Mouse (Mus musculus) cerebellum, adult 18-20 months (tissue): ENCODE measurements around the gene Rplp1.

Experiments used
- DNase-seq, 2 experiments: peaks; one replicate each; pipeline ENCODE4 v3.0.0; 2021

The Rplp1 gene

DNA sequence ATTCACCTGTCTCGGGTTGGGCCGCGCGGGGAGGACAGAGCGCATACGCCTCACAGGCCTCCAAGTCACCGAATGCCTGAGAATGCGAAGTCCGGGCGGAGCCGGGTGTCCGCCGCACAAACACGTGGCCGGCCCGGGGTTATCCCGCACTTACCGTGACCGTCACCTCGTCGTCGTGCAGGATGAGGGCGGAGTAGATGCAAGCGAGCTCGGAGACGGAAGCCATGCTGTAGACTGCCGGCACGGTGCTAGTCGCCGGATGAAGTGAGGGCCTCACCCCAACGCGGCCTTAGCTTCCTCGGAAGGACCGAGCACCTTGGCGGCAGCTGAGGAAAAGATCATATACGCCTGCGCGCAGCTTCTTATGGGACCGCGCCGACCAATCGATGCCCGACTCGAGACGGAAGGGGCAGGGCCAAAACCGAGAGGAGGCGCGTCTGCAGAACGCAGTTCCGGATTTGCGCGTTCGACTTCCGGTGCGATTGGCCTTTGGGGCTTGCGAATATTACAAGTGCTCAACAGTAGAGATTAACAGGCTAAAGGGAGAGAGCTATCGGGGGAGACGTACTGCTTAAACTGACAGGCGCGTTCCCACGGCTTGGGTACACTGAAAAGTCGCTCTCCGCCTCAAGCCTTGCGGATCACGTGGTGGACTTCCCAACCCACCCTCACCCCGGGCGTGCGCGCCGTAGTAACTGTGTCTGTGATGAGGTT lies at the start of gene Rplp1:
Gene Rplp1 (minus strand): TSS at position 340 of the 714 bp plus-strand sequence.
- peak; percentile 96 to 98 for DNase-seq

- no peak for DNase-seq
Measured at GRCm38 (mm10) chr9:61963356-61963755, 49.0 kb upstream of the Rplp1 start.

- DNase-seq = no peak
Measured at GRCm38 (mm10) chr9:61961181-61961580, 46.8 kb upstream of the Rplp1 start.

DNA sequence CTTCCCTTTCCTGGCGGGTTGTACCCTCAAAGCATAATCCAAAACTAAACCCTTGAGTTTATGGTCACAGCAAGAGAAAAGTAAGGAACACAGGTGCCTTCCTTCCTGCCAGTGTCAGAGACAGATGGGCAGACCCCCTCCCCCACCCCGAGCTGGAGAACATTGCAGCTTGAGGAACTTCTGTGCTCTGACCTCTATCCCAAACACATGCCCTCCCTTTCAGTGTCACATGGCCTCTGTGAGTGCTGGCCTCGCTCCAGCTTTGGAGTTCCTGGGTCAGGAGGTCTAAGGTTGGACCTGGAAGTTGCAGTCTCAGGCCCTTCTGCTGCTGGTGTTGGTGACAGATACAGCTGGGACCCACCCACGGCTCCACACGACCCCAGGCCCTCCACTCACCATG lies 46.4 kb upstream of the Rplp1 start:
- no peak for DNase-seq

- no peak for DNase-seq
Measured at GRCm38 (mm10) chr9:61959921-61960569, 45.7 kb upstream of the Rplp1 start.

DNA sequence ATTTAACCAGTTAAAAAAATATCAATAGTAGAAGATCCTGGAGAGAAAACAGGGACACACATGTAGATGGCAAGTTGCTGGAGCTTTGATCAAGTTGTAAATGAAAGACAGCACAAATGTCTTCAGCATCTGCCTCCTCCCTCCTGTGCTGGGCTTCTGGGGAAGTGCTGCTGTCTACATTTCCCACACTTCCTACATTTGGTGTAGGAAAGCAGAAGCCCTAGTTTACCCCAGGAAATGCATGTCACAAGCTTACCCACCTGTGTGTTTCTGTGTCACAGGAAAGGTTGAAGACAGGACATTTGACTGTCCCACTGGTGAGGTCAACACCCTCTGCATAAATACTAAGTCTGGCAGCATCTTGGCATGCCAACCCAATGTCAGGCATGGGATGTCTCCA lies 40.4 kb upstream of the Rplp1 start:
- no peak for DNase-seq

GRCm38 (mm10) chr9:61952241-61952640 lies 37.9 kb upstream of the Rplp1 start:
- DNase-seq = no peak

DNA sequence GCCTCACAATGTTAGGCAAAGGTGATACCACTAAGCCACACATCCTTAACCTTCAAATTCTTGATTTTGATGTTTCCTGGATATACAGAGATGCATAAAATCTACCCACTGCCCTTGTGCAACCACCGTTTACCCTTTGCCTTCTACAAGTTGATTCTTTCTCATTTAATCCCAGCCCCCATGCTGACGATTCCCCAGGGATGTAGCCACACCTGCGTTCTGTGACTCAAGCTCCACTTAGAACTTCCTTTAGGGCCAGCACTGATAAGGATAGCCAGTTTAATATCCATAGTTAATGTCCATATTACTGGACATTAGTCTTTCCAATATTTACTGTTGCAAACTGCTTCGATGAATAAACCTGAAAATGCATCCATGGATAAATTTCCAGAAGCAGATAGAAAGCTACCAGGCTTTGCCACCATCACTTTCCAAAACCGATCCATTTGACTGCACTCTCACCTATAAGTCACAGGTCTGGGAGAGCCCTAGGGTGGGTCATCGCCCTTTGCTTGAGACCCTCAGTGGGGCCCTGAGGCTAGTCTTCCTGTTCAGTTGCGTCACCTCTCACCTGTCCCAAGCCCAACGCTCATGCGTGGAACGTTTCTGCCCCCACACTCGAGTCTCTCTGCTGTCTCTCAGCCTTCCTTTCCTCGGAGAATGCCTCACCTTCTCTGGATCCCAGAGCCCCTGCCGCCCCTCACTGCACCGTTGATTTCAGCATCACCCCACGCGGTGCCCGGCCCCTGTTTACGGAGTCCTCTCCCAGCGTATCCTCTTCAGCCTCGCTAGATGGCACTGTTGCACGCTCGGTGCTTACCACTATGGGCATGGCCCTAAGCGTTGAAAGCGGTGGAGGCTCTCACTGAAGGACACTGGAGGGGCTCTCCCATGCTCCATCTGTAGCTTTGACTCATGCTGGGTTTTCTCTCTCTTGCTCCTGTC lies 33.3 kb upstream of the Rplp1 start:
- DNase-seq = peak; percentile 74 to 81

- DNase-seq = peak; percentile 90 to 98
Measured at GRCm38 (mm10) chr9:61946623-61947401, 32.5 kb upstream of the Rplp1 start, which contains the start of gene Kif23. Gene Kif23, minus strand, starts transcription at chr9:61946774.

DNA sequence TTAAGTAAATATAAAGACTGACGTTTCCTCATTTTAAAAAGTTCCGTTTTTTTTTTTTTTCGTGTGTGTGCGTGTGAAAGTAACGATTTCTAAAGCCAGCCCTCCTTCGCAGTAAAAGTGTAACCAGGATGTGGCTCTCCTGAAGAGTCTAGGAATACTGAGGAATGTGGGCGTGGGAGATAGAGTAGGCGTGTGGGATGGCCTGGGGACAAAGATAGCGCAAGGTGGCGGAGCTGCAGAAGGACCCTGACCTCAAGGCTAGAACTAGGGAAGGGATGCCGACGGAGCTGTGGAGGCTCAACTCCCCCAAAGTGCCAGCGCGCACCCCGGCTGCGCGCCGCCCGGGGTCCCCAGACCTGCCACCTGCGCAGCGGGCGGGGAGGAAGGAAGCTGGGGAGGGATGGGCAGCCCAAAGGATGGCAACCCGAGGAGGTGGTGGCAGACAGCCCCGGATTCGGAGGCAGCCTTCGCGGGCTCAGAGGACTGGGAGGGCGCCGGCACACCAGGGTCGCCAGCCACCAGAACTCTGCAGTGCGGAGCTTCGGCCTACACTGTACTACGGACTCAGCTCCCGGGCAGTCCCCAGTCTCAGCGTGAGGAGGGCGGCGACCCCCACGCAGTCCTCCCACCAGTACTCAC lies 31.8 kb upstream of the Rplp1 start:
- DNase-seq = no peak

DNA sequence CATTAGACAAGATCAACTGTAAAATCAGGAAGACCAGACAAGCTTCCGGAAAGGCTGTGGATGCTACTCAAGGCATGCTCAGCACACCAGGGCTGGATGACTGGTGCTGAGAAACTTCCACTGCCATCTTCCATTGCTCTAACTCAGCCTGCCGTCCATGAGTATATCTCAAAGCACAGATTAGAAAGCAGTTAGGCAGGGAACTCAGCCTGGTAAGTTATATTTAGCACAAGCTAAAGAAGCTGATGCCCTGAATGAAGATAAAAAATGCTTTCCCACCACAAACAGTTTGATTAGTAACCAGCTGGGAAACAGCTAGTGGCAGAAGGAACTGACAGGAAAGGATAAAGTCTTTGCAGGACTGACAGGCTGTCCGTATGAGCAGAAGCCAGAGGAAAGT lies 26.7 kb upstream of the Rplp1 start:
- no peak for DNase-seq

DNA sequence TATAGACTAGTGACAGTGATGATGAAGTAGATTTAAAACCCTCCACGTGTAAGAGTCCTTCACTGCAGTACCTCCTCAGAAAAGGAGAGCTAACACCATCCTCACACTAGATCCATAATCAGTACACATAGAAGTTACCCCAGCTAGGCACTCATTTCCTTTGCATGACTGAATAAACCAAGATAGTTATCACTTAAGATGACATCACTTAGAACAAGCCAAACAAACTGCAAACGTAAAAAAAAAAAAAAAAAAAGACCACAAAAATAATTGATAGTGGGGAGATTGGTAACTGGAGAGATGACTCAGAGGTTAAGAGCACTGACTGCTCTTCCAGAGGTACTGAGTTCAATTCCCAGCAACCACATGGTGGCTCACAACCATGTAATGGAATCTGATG lies 19.0 kb upstream of the Rplp1 start:
- no peak for DNase-seq

GRCm38 (mm10) chr9:61932009-61932408 lies 17.7 kb upstream of the Rplp1 start:
- no peak for DNase-seq

DNA sequence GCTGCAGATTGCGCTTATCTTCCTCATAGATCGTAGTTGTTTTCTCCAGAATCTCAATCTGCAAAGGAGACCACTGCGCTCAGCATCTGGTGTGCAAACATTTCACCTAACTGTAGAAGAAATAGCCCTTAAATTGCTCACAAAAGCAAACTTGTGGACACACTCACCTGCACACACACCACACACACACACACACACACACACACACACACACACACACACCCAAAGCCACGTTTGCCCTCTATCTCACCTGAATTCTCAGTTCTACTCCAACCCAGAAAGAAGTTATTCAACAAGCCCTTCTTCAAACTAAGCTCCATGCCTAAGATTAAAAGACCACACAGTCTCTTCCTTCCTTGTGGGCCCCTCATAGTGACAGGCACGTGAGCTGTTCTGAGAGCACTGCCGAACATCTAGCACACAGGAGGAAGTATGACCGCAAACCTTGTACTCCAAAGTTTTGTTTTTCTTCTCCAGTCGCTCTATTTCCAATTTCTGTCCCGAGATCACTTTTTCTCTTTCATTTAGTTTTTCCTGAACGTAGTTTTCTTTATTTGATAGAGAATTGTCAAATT lies 10.8 kb upstream of the Rplp1 start:
- DNase-seq = no peak

DNA sequence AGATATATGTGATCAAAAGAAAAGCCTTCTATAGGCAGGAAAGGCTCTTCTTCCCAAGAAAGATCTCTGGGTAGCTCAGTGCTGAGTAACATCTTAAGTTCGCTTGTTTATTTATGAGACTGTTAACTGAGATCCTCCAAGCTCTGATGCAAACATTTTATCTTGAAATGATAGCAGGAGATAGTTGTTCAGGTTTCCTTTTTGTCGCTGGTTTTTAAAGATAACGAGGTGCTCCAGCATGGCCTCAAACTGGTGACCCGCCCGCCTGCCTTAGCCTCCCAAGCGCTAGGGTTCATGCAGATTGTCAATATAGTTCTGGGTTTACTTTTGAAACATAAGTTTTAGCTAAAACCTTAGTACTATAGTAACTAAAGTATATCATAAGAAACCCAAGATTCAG lies 6.0 kb upstream of the Rplp1 start:
- no peak for DNase-seq

DNA sequence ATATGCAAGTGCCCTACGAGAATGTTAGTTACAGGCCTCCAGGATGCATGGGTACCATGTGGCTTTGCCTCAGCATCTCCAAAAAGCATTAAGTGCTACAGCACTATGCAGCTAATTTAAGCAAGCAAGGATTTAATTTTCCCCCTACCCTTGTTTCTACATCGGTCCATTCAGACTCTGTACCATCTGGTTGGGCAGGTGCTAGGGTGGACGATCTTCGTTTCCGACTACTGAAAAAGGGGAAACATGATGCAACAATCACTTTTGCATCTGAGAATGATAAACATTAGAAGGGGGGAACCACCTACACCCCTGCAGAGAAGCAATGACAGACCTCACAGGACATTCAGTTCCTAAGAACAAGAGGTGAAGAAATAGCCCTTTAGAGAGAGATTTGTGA lies 5.1 kb upstream of the Rplp1 start:
- no peak for DNase-seq

DNA sequence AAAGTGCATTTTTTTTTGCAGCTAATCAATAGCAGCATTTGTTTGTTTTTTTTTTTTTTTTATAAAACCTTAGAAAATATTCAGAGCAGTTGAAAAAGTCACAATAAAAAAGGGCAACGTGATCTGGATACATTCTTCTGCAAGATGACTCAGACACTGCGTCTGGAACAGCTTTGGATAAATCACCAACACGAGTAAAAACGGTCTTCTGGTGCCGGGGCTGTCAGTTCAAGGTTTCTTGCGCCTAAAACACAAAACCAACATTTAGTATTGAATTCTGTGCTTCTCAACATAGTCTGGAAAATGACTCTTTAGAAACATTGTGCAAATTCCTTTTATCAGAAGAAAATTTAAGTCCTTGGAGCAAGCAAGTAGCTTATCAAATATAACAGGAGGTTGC lies 3.1 kb upstream of the Rplp1 start:
- DNase-seq = no peak

DNA sequence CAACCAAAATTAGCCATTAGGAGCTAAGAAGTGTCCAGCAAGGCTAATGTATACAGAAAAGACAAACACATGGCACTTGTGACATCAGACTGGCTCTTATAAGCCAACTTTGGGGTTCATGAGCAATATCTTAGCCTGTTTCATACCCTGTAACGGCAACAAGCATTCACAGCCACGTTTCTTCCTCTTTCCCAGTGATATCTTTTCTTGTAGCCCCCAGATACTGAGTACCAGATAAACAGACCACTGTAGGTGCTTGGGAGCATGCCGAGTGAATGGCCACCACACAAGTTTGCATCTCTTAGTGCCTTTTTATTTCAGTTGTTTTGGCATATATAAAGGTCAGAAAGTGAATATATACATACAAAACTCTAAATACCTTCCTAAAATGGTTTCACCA lies 2.6 kb upstream of the Rplp1 start:
- DNase-seq = no peak

GRCm38 (mm10) chr9:61915393-61916005 lies 1.2 kb upstream of the Rplp1 start:
- DNase-seq = no peak

DNA sequence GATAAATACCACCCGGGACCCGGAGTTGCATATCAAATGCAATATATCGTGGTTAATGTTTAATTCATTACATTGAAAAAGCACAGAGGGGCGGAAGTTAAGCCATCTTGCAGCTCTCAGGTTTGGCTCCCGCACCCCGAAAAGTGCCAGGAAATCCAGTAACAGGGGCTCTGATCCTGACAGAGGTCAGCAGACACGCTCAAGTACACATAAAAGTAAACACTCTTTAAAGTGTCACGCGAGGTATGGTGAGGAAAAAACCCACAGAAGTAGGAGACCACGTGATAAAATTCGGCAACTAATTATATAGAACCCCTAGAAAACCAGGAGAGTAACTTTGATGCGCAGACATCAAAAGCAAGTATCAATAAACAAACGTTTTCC lies 567 bp upstream of the Rplp1 start:
- DNase-seq = no peak
